Mouse (Mus musculus): ENCODE data around the gene Gm5089.

GRCm38 (mm10) chr14:122476822-122477215 is 25.9 kb upstream of the Gm5089 start:
- TF ChIP-seq TBP (IDR thresholded peaks at IDR 0.05; ENCODE audit: low read depth, low read length), result no peak
- TF ChIP-seq CTCF (IDR thresholded peaks at IDR 0.05 in 2 of 3, conservative IDR thresholded peaks at IDR 0.05 in 1 of 3; ENCODE audit: control insufficient read depth in 1 of 3, insufficient read depth in 1 of 3, low read depth in 2 of 3, low read length in 3 of 3, poor library complexity in 1 of 3, severe bottlenecking in 1 of 3), result no peak
- TF ChIP-seq MAX (IDR thresholded peaks at IDR 0.05; ENCODE audit: low read length), result no peak
- TF ChIP-seq POLR2A (IDR thresholded peaks at IDR 0.05; ENCODE audit: control insufficient read depth in 1 of 2, insufficient read depth in 1 of 2, low read depth in 1 of 2, low read length in 2 of 2, poor library complexity in 1 of 2), result no peak
- no peak for TF ChIP-seq EP300 (IDR thresholded peaks at IDR 0.05; ENCODE audit: low read depth in 1 of 2, low read length in 2 of 2)
- no peak for TF ChIP-seq ZC3H11A (IDR thresholded peaks at IDR 0.05; ENCODE audit: low read depth, low read length)
- no peak for TF ChIP-seq MAZ (IDR thresholded peaks at IDR 0.05; ENCODE audit: low read depth, low read length)
- TF ChIP-seq UBTF (IDR thresholded peaks at IDR 0.05; ENCODE audit: borderline replicate concordance, insufficient read depth, low read depth, low read length), result no peak
- no peak for TF ChIP-seq SIN3A (IDR thresholded peaks at IDR 0.05; ENCODE audit: low read length)
- no peak for TF ChIP-seq TCF12 (IDR thresholded peaks at IDR 0.05; ENCODE audit: low read depth, low read length)
- no peak for TF ChIP-seq ZKSCAN1 (IDR thresholded peaks at IDR 0.05; ENCODE audit: low read depth, low read length)
- no peak for TF ChIP-seq CHD2 (IDR thresholded peaks at IDR 0.05; ENCODE audit: low read length)
